Mouse (Mus musculus): ENCODE measurements at regions not wholly inside any gene's neighbourhood (a gene's known extent, or its start where the extent isn't known, plus 50 kb on each side); places are given as distances from the start of the nearest gene placed in this dataset.

- DNase-seq (ENCODE audit: low spot score), result no peak
Measured at GRCm38 (mm10) chr4:98200701-98201100, 182.4 kb downstream of the Tm2d1 start.

- DNase-seq (ENCODE audit: low spot score), result no peak
Measured at GRCm38 (mm10) chr4:98190318-98190717, 192.8 kb downstream of the Tm2d1 start.

- no peak for DNase-seq (ENCODE audit: low spot score)
Measured at GRCm38 (mm10) chr4:98189894-98190293, 193.2 kb downstream of the Tm2d1 start.

DNA sequence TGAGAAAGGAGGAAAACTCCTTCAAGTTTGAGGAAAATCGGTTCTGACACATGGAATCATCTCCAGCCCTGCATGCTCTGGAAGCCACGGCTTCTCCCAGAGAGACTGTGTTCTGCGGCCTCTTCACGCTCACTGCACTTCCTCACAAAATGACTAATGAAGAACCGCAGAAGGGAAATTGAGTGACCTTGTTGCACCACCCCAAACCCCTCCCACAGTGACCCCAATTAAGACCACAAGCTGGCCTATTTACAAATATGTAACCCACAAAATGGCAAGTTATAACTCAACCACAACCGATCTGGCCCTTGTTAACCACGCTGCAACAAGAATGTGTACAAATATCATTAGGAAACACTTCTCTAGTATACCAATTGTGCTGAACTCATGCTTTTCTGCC lies 194.2 kb downstream of the Tm2d1 start:
- DNase-seq (ENCODE audit: low spot score), result no peak

DNA sequence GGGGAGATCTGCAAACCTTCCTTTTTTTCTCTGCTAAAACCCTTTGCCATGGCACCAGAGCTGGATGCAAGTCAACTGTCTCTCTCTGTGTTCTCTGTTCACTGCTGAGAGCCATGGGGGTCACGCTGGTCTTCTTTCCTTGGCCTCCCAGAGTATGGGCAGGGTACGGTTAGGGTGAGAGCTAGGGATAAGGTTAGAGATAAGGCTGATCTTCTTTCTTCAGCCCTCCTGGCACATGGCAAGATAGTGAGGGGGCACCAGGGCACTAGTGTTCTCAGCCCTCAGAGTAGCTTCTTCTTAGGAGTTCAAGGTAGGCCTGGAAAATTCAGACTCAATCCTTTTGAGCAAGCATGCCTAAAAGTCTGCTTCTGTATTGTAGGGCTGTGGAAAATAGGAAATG lies 196.1 kb downstream of the Tm2d1 start:
- DNase-seq (ENCODE audit: low spot score), result no peak

- DNase-seq (ENCODE audit: low spot score), result no peak
Measured at GRCm38 (mm10) chr4:98182053-98182355, 201.1 kb downstream of the Tm2d1 start.

DNA sequence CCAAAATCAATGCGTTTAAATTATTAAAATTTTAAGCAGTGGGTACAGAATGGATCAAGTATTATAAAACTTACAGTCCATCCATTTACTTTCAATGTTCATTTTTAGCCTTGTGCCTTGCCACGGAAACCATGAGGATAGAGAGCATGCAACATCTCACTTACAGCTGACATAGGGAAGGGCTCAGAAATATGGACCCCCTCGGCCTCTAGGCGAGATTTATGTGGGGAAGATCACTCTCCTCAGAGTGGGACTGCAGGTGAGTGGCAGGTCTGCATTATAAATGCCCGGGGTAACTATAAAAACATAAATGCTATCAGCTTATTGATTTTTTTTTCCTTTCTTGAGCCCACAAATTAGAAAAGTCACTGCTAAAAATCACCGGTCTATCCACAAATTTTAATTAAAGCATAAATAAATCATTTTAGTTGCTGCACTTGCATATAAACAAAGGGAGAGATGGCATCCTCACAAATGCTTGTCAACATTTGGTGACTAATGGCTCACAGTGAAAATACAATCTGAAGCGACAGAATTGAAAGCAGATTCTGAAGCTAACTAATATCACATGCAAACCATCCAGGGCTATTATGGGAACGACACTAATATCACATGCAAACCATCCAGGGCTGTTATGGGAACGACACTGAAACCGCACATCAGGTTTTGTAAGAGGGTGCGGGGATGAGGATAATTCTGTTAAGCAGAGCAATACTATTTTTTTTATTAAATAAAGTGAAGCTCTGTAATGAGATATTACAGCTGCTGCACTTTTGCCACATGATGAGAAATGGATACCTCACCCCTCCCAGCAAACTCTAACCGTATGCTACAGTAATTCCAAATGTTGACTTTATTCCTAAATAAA lies 201.7 kb downstream of the Tm2d1 start:
- DNase-seq (ENCODE audit: low spot score), result no peak

- DNase-seq (ENCODE audit: low spot score), result no peak
Measured at GRCm38 (mm10) chr4:98180336-98180735, 202.8 kb downstream of the Tm2d1 start.

Measured in testis, postnatal 14 days (tissue).